Mouse (Mus musculus) liver, adult 2 months (tissue): Measurements from ENCODE around the gene Iffo2. TPM values are rescaled to one million over a fixed set of nuclear protein-coding genes. Genes with fewer than 3 reads are reported as not detected.

Source experiments
- DNase-seq: peaks from one replicate; pipeline ENCODE4 v3.0.0-alpha.2; 2011; ENCODE audit warnings: low read depth, low spot score; ENCODE audit errors: extremely low read depth
- H3K27ac ChIP-seq: fragments of 200-500 bp; replicated peaks from 2 replicates; pipeline ENCODE4 v1.5.1; 2012; ENCODE audit warnings: low read depth, mild to moderate bottlenecking, control low read depth, inconsistent platforms, low read length; ENCODE audit not compliant: insufficient read depth
- H3K27me3 ChIP-seq: fragments of 200-500 bp; 2 replicates; pipeline ENCODE4 v1.6.1; 2012; ENCODE audit warnings: mild to moderate bottlenecking, moderate library complexity, low read length, inconsistent platforms; ENCODE audit not compliant: control insufficient read depth, insufficient read depth
- H3K36me3 ChIP-seq: fragments of 200-500 bp; 2 replicates; pipeline ENCODE4 v1.6.1; 2012; ENCODE audit warnings: low read length, inconsistent platforms; ENCODE audit not compliant: control insufficient read depth, insufficient read depth
- H3K4me1 ChIP-seq: fragments of 200-500 bp; 2 replicates; pipeline ENCODE4 v1.6.1; 2011; ENCODE audit warnings: low read length; ENCODE audit not compliant: control insufficient read depth, insufficient read depth
- H3K4me3 ChIP-seq: fragments of 200-500 bp; 2 replicates; pipeline ENCODE4 v1.5.1; 2011; ENCODE audit warnings: low read depth, mild to moderate bottlenecking, control low read depth, low read length, moderate library complexity; ENCODE audit not compliant: insufficient read depth
- H3K79me2 ChIP-seq: fragments of 200-500 bp; 2 replicates; pipeline ENCODE4 v1.6.1; 2012; ENCODE audit warnings: inconsistent platforms, mild to moderate bottlenecking, low read length, moderate library complexity; ENCODE audit not compliant: control insufficient read depth, insufficient read depth
- H3K9ac ChIP-seq: fragments of 200-500 bp; 2 replicates; pipeline ENCODE4 v1.6.1; 2012; ENCODE audit warnings: low read depth, mild to moderate bottlenecking, control low read depth, inconsistent platforms, low read length
- CTCF ChIP-seq: fragments of 200-500 bp; IDR thresholded peaks from 2 replicates; pipeline ENCODE4 v1.5.1; 2011; ENCODE audit warnings: low read depth, low read length, control low read depth
- POLR2A ChIP-seq: fragments of 200-500 bp; IDR thresholded peaks from 2 replicates; pipeline ENCODE4 v1.6.1; 2011; ENCODE audit warnings: low read length, control low read depth; ENCODE audit not compliant: insufficient read depth; ENCODE audit errors: extremely low read depth
- WGBS: fragments of 180-500 bp; shearing (Covaris S2); methylation state at CpG from one replicate; pipeline ENCODE4 v1.1.7; 2018; 5-methylcytosine and 5-hydroxymethylcytosine counted together
- polyA plus RNA-seq: library from polyadenylated mRNA; depleted of rRNA; stranded (reverse); fragments of >200 nt; gene quantifications from 2 replicates; pipeline ENCODE4 v1.2.3, GENCODE M21; 2012
- total RNA-seq: library from RNA; depleted of rRNA; stranded (reverse); fragments of >200 nt; gene quantifications from 2 replicates; pipeline ENCODE4 v1.2.3, GENCODE M21; 2014

Iffo2 gene
- total and polyA plus RNA-seq, 2 experiments = 4.3 to 7.0 TPM

DNA sequence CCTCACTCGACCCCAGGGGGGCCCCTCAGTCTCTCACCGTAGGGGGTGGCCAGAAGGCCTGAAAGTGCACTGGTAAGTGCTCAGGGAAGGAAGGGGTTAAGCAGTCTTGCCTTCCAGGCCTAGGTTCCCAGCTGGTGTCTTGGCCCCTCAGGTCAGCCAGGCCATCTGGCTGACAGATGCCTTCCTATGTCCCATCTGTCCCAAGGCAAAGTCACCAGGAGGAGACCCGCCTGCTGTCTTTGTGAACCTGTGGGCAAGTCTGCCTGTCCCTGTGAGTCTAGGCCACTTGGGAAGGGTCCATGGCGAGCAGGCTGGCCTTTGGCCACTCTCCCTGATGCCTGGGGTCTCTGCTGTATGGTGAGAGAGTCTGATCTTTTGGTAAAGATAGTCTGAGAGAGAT is 60.1 kb downstream of the Iffo2 start:
- H3K79me2 ChIP-seq = peaks cover 80% of the 10 kb centered on the region
- no peak overlapping the region for H3K4me3 ChIP-seq
- H3K4me1 ChIP-seq = peaks cover 32% of the 10 kb centered on the region
- H3K27ac ChIP-seq = no peak overlapping the region
- no peak overlapping the region for H3K9ac ChIP-seq
- DNase-seq = no peak
- WGBS = 87% methylated on average over 4 of the region's 4 CpGs
- H3K36me3 ChIP-seq = no peaks in the 10 kb centered on the region
- TF ChIP-seq CTCF (no peak), POLR2A (no peak)
- H3K27me3 ChIP-seq = no peaks in the 10 kb centered on the region

DNA sequence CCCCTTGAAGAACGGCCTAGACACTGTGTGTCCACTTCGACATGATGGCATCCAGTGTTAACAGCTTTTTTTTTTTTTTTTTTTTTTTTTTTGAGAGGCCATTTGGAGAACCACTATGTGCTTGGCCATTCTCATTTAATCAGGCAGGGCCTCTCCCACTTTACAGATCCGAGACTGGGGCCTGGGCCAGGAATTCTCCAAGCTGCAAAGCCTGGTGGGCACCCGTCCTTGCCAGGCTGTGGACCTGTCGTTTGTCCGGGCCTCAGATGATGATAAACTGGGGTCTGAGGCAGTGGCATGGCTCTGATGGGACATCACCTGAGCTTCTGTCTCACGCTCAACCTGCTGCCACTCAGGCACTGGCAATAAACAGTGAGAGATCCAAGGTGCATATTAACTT is 62.5 kb downstream of the Iffo2 start:
- Histone ChIP-seq H3K4me3 (no peak overlapping the region), H3K27me3 (no peaks in the 10 kb centered on the region), H3K4me1 (peaks cover 12% of the 10 kb centered on the region), H3K36me3 (no peaks in the 10 kb centered on the region), H3K27ac (no peak overlapping the region), H3K9ac (no peak overlapping the region), H3K79me2 (peaks cover 83% of the 10 kb centered on the region)
- no peak for TF ChIP-seq POLR2A
- TF ChIP-seq CTCF = no peak
- no peak for DNase-seq
- 78% methylated on average over 7 of the region's 7 CpGs for whole genome bisulfite sequencing

DNA sequence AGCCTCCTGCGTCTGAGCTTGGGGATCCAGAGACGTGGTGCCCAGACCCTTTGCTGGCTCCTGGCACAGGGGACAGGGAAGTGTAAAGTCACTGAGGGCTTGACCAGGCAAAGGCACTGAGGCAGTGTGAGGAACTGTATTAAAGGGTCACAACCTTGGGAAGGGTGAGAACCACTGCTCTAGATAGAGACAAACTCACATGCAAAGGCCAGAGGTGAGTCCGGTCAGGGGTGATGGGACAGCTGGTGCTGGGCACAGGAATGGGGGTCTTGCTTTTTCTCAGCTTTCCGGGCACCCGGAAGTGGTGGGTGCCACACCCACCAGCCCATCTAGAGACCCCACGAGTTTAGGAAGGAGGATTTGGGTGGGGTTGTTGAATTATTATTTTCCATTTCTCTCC is 63.0 kb downstream of the Iffo2 start:
- no peaks in the 10 kb centered on the region for H3K36me3 ChIP-seq
- H3K4me3 ChIP-seq = no peak overlapping the region
- TF ChIP-seq POLR2A (no peak), CTCF (no peak)
- 72% methylated on average over 6 of the region's 6 CpGs for WGBS
- peaks cover 12% of the 10 kb centered on the region for H3K4me1 ChIP-seq
- no peak overlapping the region for H3K9ac ChIP-seq
- peaks cover 80% of the 10 kb centered on the region for H3K79me2 ChIP-seq
- no peak overlapping the region for H3K27ac ChIP-seq
- DNase-seq = no peak
- no peaks in the 10 kb centered on the region for H3K27me3 ChIP-seq

DNA sequence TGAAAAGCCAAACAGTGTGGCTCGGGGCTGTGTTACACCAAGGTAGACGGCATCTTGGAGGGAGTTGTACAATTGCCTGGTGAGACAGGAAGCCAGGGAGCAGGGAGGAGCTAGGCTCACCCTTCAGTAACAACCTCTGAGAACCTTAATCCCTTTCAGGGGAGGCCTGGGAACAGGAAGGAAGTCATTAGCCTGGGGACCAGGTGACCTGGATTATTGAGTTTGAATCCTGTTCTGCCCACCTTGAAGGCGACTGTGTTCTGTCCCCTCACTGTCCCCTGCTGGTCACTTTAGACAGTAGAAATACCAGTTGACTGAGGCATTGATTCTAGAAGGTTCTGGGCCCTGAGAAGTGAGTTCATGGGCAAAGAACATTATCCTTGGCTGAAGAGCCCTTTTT is 63.7 kb downstream of the Iffo2 start:
- no peaks in the 10 kb centered on the region for H3K27me3 ChIP-seq
- H3K36me3 ChIP-seq = no peaks in the 10 kb centered on the region
- peak; percentile 33; the same call in 1 of the 2 replicates for TF ChIP-seq CTCF
- TF ChIP-seq POLR2A = no peak
- no peak overlapping the region for H3K4me3 ChIP-seq
- H3K4me1 ChIP-seq = peaks cover 13% of the 10 kb centered on the region
- H3K9ac ChIP-seq = no peak overlapping the region
- 64% methylated on average over 3 of the region's 3 CpGs for WGBS
- no peak overlapping the region for H3K27ac ChIP-seq
- peak; percentile 45 for DNase-seq
- peaks cover 80% of the 10 kb centered on the region for H3K79me2 ChIP-seq

DNA sequence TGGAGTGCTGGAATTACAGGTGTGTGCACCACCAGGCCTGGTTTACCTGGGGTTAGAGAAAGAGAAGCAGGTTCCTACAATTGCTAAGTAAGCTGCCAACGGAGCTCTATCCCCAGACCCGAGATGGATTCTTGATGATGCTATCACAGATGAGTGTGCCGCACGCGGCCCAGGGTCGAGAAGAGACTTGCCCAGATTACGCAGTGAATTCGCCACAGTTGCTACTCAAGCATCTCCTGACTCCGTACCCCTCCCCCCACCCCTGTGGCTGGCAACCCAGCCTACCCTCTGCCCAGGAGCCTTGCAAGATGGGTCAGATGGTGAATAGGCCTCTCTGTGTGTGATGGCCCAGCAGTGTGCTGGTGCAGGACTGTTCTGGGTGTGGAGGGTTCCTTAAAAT is 66.4 kb downstream of the Iffo2 start:
- Histone ChIP-seq H3K27me3 (no peaks in the 10 kb centered on the region), H3K79me2 (peaks cover 67% of the 10 kb centered on the region), H3K9ac (no peak overlapping the region), H3K4me3 (no peak overlapping the region), H3K4me1 (peaks cover 20% of the 10 kb centered on the region), H3K27ac (no peak overlapping the region), H3K36me3 (no peaks in the 10 kb centered on the region)
- TF ChIP-seq CTCF (no peak), POLR2A (no peak)
- WGBS = 77% methylated on average over 9 of the region's 9 CpGs
- DNase-seq = no peak

DNA sequence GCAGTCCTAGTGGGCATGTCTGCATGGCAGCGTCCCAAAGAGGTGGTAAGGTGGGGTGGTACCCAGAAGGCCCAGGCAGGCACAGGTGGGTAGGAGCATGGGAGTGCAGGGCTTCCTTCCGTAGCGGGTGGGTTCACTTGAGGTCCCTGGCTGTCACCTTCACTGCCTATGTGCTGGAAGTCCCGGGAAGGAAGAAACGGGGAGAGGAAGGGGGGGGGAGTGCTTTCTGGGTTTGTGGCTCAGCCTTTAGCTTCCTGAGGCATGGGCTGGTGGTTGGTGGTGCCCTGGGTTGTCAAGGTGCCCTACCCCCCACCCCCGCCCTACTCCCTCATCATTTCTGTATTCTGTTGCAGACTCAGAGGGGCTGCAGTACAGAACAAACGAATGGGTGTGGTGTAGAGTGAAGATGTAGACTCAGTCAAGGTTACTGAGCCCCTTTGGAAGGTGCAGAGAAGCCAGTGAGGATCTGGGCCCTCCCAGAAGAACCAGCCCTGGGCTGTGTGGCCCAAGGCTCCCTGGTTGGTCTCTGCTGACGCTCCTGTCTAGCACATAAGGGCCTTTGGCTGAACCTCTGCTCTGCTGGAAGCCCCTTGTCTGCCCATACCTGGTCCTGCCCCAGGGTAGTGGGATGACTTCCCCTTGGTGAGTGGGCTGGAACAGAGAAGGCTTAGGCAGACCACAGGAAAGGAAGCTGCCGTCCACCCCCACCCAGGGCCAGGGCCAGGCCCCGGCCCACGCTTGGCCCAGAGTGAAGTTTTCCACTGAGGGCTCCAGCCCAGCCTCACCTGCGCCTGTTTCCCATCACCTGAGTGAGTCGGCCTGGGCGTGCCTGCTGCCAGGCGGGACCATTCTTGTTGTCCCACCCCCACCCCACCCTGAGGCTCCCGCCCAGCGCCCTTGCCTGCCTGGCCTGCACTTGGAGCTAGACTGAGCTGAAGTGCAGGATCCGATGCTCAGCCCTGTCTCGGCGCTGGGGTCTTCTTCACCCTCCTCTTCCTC is 67.2 kb downstream of the Iffo2 start:
- H3K79me2 ChIP-seq = peaks cover 62% of the 10 kb centered on the region
- WGBS = 69% methylated on average over 20 of the region's 20 CpGs
- no peak for DNase-seq
- H3K27ac ChIP-seq = peak overlapping the region; percentile 62
- no peak overlapping the region for H3K4me3 ChIP-seq
- peaks cover 27% of the 10 kb centered on the region for H3K4me1 ChIP-seq
- no peak overlapping the region for H3K9ac ChIP-seq
- H3K36me3 ChIP-seq = no peaks in the 10 kb centered on the region
- no peaks in the 10 kb centered on the region for H3K27me3 ChIP-seq
- TF ChIP-seq CTCF (no peak), POLR2A (no peak)
